In the genomic region with DNA sequence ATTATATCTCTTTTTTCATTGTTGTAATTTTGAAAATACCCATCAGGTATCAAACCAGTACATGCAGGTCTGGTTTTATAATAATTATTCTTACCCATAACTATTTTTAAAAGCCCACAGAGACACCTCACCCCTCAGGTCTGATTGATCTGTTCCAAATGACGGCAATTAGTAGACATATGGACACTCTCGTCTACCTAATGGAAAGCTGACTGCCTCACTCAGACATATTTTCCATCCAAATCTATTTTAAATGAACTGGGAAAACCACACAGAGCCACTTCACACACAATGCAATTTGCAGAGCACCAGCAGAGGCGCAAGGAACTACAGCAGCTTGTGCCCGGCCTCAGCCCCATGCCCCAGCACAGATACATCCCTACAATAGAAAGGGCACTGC, we compare ENCODE assay signal across 21 mouse cellular contexts.
DNase-seq lines count a peak whose midpoint lies in the region; ATAC-seq and TF ChIP-seq lines count a peak whose summit lies in the region.
"Had no signal": no experiment of that assay in that cellular context is flagged by ENCODE, and none has a peak within 500 bp of the region (broad histone marks: within the 10 kb centered on the region; RNA-seq: fewer than 3 reads in every experiment).

No protein-coding gene starts in this region.

- H3K4me2 ChIP-seq in forebrain, postnatal 0 days (ENCODE audit: low read depth): no peak overlapping the region
- H3K4me2 ChIP-seq in forebrain, embryonic 15.5 days (replicated peaks): no peak overlapping the region
- no peak overlapping the region for H3K4me2 ChIP-seq in heart, embryonic 13.5 days
- H3K4me2 ChIP-seq: embryonic facial prominence, embryonic 13.5 days; forebrain, embryonic 12.5 days; hindbrain, embryonic 13.5 days had no signal

- H3K36me3 ChIP-seq in forebrain, postnatal 0 days (ENCODE audit: insufficient read depth): no peaks in the 10 kb centered on the region
- H3K36me3 ChIP-seq in forebrain, embryonic 15.5 days: no peaks in the 10 kb centered on the region
- H3K36me3 ChIP-seq in heart, embryonic 13.5 days: no peaks in the 10 kb centered on the region
- H3K36me3 ChIP-seq: embryonic facial prominence, embryonic 13.5 days; forebrain, embryonic 12.5 days; hindbrain, embryonic 13.5 days had no signal

- no peaks in the 10 kb centered on the region for H3K4me1 ChIP-seq in forebrain, postnatal 0 days (ENCODE audit: insufficient read depth)
- H3K4me1 ChIP-seq in forebrain, embryonic 15.5 days: peaks cover 8% of the 10 kb centered on the region; the same call in 1 of the 2 replicates
- peaks cover 20% of the 10 kb centered on the region for H3K4me1 ChIP-seq in heart, embryonic 13.5 days

- H3K9me3 ChIP-seq in forebrain, postnatal 0 days (ENCODE audit: low read length): no peaks in the 10 kb centered on the region
- H3K9me3 ChIP-seq in forebrain, embryonic 15.5 days: no peaks in the 10 kb centered on the region
- H3K9me3 ChIP-seq in heart, embryonic 13.5 days: no peaks in the 10 kb centered on the region
- H3K9me3 ChIP-seq: embryonic facial prominence, embryonic 13.5 days; forebrain, embryonic 12.5 days; hindbrain, embryonic 13.5 days had no signal

- no peak for TF ChIP-seq CTCF in forebrain, postnatal 0 days (IDR thresholded peaks at IDR 0.05; ENCODE audit: low read depth)

- ATAC-seq in forebrain, postnatal 0 days: peak; percentile 32; the same call in 1 of the 2 replicates
- ATAC-seq in forebrain, embryonic 15.5 days (replicated peaks): no peak
- ATAC-seq in heart, embryonic 13.5 days (ENCODE audit: extremely low read depth, insufficient number of reproducible peaks, low FRiP score, low TSS enrichment): no peak
- ATAC-seq: activated CD4-positive, CD25-positive, alpha-beta regulatory T cell, adult 4 months; intestine, embryonic 16.5 days; Patski had no signal

- no peak for DNase-seq in forebrain, postnatal 0 days
- no peak for DNase-seq in heart, adult 11 months
- DNase-seq in layer of hippocampus, adult 11-12 months (ENCODE audit: low spot score): peak; percentile 30
- no peak for DNase-seq in layer of hippocampus, postnatal 36 days
- peak; percentile 30 for DNase-seq in brain, adult 2 months (ENCODE audit: low read depth, low spot score)
- DNase-seq: adrenal gland, postnatal 14 days; cerebellum, adult 18-20 months; cerebellum, adult 9-11 months; cerebellum, postnatal 36 days; gastrocnemius, adult 2 months; gastrocnemius, postnatal 36 days; heart, adult 18-20 months; kidney, adult 8-10 months had no signal

- H3K4me3 ChIP-seq in forebrain, postnatal 0 days (ENCODE audit: low read depth, low read length): no peak overlapping the region
- no peak overlapping the region for H3K4me3 ChIP-seq in forebrain, embryonic 15.5 days
- H3K4me3 ChIP-seq in heart, embryonic 13.5 days: no peak overlapping the region
- H3K4me3 ChIP-seq: embryonic facial prominence, embryonic 13.5 days; forebrain, embryonic 12.5 days; gastrocnemius, adult 2 months; hindbrain, embryonic 13.5 days had no signal

- H3K27me3 ChIP-seq in forebrain, postnatal 0 days (ENCODE audit: insufficient read depth, low read length): no peaks in the 10 kb centered on the region
- H3K27me3 ChIP-seq in forebrain, embryonic 15.5 days: no peaks in the 10 kb centered on the region
- H3K27me3 ChIP-seq in heart, embryonic 13.5 days (replicated peaks): no peaks in the 10 kb centered on the region
- H3K27me3 ChIP-seq: embryonic facial prominence, embryonic 13.5 days; forebrain, embryonic 12.5 days; hindbrain, embryonic 13.5 days had no signal

- 60% methylated on average over 4 of the region's 4 CpGs for WGBS in forebrain, postnatal 0 days
- 68% methylated on average over 4 of the region's 4 CpGs for WGBS in forebrain, embryonic 15.5 days
- WGBS in heart, embryonic 13.5 days: 66% methylated on average over 4 of the region's 4 CpGs

- no peak overlapping the region for H3K27ac ChIP-seq in forebrain, postnatal 0 days (ENCODE audit: low read depth, low read length)
- H3K27ac ChIP-seq in forebrain, embryonic 15.5 days (replicated peaks): no peak overlapping the region
- H3K27ac ChIP-seq in heart, embryonic 13.5 days (replicated peaks): peak overlapping the region; percentile 76
- H3K27ac ChIP-seq: embryonic facial prominence, embryonic 13.5 days; forebrain, embryonic 12.5 days; gastrocnemius, adult 2 months; hindbrain, embryonic 13.5 days had no signal

- no peak overlapping the region for H3K9ac ChIP-seq in forebrain, postnatal 0 days
- no peak overlapping the region for H3K9ac ChIP-seq in forebrain, embryonic 15.5 days (replicated peaks)
- no peak overlapping the region for H3K9ac ChIP-seq in heart, embryonic 13.5 days
- H3K9ac ChIP-seq: embryonic facial prominence, embryonic 13.5 days; forebrain, embryonic 12.5 days; hindbrain, embryonic 13.5 days had no signal

Comparison
In these comparisons a context has a peak if more than half of its experiments do, and no peak if none do; other contexts are left out.
1. DNase-seq: peak in layer of hippocampus, adult 11-12 months (single experiment) and brain, adult 2 months (single experiment); none in forebrain, postnatal 0 days (single experiment), heart, adult 11 months (single experiment) and layer of hippocampus, postnatal 36 days (0 of 2).